Mouse (Mus musculus): ENCODE measurements at regions not wholly inside any gene's neighbourhood (a gene's known extent, or its start where the extent isn't known, plus 50 kb on each side); places are given as distances from the start of the nearest gene placed in this dataset.

GRCm38 (mm10) chr12:106212397-106212796 lies 202.4 kb downstream of the Vrk1 start:
- H3K4me1 ChIP-seq (ENCODE audit: control insufficient read depth in 2 of 2, insufficient read depth in 2 of 2, low read length in 2 of 2, poor library complexity in 1 of 2), result peaks cover 4% of the 10 kb centered on the region in 2 experiments; a peak in 3 of 4 replicates
- H3K9ac ChIP-seq (ENCODE audit: insufficient read depth, low read depth, low read length, poor library complexity, severe bottlenecking), result no peak overlapping the region; the same call in 1 of the 2 replicates
- peak; percentile 33 for DNase-seq (ENCODE audit: low read depth, low spot score)
- TF ChIP-seq ZC3H11A (IDR thresholded peaks at IDR 0.05; ENCODE audit: borderline replicate concordance, low read depth, low read length) (no peak), ZNF384 (IDR thresholded peaks at IDR 0.05; ENCODE audit: low read depth, low read length) (no peak), HCFC1 (IDR thresholded peaks at IDR 0.05; ENCODE audit: borderline replicate concordance, insufficient read depth, low read length) (no peak), MAFK (IDR thresholded peaks at IDR 0.05; ENCODE audit: insufficient read depth, low read depth, low read length) (no peak), CHD2 (IDR thresholded peaks at IDR 0.05; ENCODE audit: low read depth, low read length) (no peak)
- H3K9me3 ChIP-seq (ENCODE audit: control insufficient read depth, insufficient read depth, low read depth, low read length), result no peaks in the 10 kb centered on the region
- H3K27ac ChIP-seq (ENCODE audit: insufficient read depth, low read depth, low read length, poor library complexity, severe bottlenecking), result no peak overlapping the region
- in situ Hi-C loops (cut with MboI; ENCODE audit: low sequenced_read_pairs in 2 of 2, unreplicated experiment in 2 of 2), result no loop called here
- no peaks in the 10 kb centered on the region for H3K36me3 ChIP-seq (ENCODE audit: control insufficient read depth, insufficient read depth, low read length, poor library complexity, severe bottlenecking)
- H3K4me3 ChIP-seq (ENCODE audit: insufficient read depth in 1 of 2, low read depth in 1 of 2, low read length in 2 of 2, poor library complexity in 1 of 2, severe bottlenecking in 1 of 2), result no peak overlapping the region

- no peaks in the 10 kb centered on the region for H3K36me3 ChIP-seq (ENCODE audit: control insufficient read depth, insufficient read depth, low read length, poor library complexity, severe bottlenecking)
- no peaks in the 10 kb centered on the region for H3K9me3 ChIP-seq (ENCODE audit: control insufficient read depth, insufficient read depth, low read depth, low read length)
- in situ Hi-C loops (cut with MboI; ENCODE audit: low sequenced_read_pairs in 2 of 2, unreplicated experiment in 2 of 2), result no loop called here
- H3K4me3 ChIP-seq (ENCODE audit: insufficient read depth in 1 of 2, low read depth in 1 of 2, low read length in 2 of 2, poor library complexity in 1 of 2, severe bottlenecking in 1 of 2), result no peak overlapping the region
- H3K4me1 ChIP-seq (ENCODE audit: control insufficient read depth in 2 of 2, insufficient read depth in 2 of 2, low read length in 2 of 2, poor library complexity in 1 of 2), result no peaks in the 10 kb centered on the region
- DNase-seq (ENCODE audit: low read depth, low spot score), result no peak
- no peak overlapping the region for H3K27ac ChIP-seq (ENCODE audit: insufficient read depth, low read depth, low read length, poor library complexity, severe bottlenecking)
- TF ChIP-seq CHD2 (IDR thresholded peaks at IDR 0.05; ENCODE audit: low read depth, low read length), result no peak
- TF ChIP-seq ZNF384 (IDR thresholded peaks at IDR 0.05; ENCODE audit: low read depth, low read length), result no peak
- no peak for TF ChIP-seq HCFC1 (IDR thresholded peaks at IDR 0.05; ENCODE audit: borderline replicate concordance, insufficient read depth, low read length)
- TF ChIP-seq MAFK (IDR thresholded peaks at IDR 0.05; ENCODE audit: insufficient read depth, low read depth, low read length), result no peak
- no peak for TF ChIP-seq ZC3H11A (IDR thresholded peaks at IDR 0.05; ENCODE audit: borderline replicate concordance, low read depth, low read length)
- no peak overlapping the region for H3K9ac ChIP-seq (ENCODE audit: insufficient read depth, low read depth, low read length, poor library complexity, severe bottlenecking)
Measured at GRCm38 (mm10) chr12:106220071-106220470, 210.0 kb downstream of the Vrk1 start.

- Histone ChIP-seq H3K27ac (ENCODE audit: insufficient read depth, low read depth, low read length, poor library complexity, severe bottlenecking) (no peak overlapping the region; the same call in 1 of the 2 replicates), H3K4me1 (ENCODE audit: control insufficient read depth in 2 of 2, insufficient read depth in 2 of 2, low read length in 2 of 2, poor library complexity in 1 of 2) (0 out of 4 replicates have a peak, but pooled peaks cover 3 to 5% of the 10 kb centered on the region in 2 experiments), H3K36me3 (ENCODE audit: control insufficient read depth, insufficient read depth, low read length, poor library complexity, severe bottlenecking) (no peaks in the 10 kb centered on the region), H3K9me3 (ENCODE audit: control insufficient read depth, insufficient read depth, low read depth, low read length) (no peaks in the 10 kb centered on the region), H3K9ac (ENCODE audit: insufficient read depth, low read depth, low read length, poor library complexity, severe bottlenecking) (no peak overlapping the region; the same call in 1 of the 2 replicates), H3K4me3 (ENCODE audit: insufficient read depth in 1 of 2, low read depth in 1 of 2, low read length in 2 of 2, poor library complexity in 1 of 2, severe bottlenecking in 1 of 2) (no peak overlapping the region)
- no peak for DNase-seq (ENCODE audit: low read depth, low spot score)
- TF ChIP-seq HCFC1 (IDR thresholded peaks at IDR 0.05; ENCODE audit: borderline replicate concordance, insufficient read depth, low read length) (no peak), MAFK (IDR thresholded peaks at IDR 0.05; ENCODE audit: insufficient read depth, low read depth, low read length) (no peak), CHD2 (IDR thresholded peaks at IDR 0.05; ENCODE audit: low read depth, low read length) (no peak), ZNF384 (IDR thresholded peaks at IDR 0.05; ENCODE audit: low read depth, low read length) (no peak), ZC3H11A (IDR thresholded peaks at IDR 0.05; ENCODE audit: borderline replicate concordance, low read depth, low read length) (no peak)
- in situ Hi-C loops (cut with MboI; ENCODE audit: low sequenced_read_pairs in 2 of 2, unreplicated experiment in 2 of 2), result no loop called here
Measured at GRCm38 (mm10) chr12:106226276-106226675, 216.2 kb downstream of the Vrk1 start.

- TF ChIP-seq ZC3H11A (IDR thresholded peaks at IDR 0.05; ENCODE audit: borderline replicate concordance, low read depth, low read length), result no peak
- TF ChIP-seq ZNF384 (IDR thresholded peaks at IDR 0.05; ENCODE audit: low read depth, low read length), result no peak
- TF ChIP-seq HCFC1 (IDR thresholded peaks at IDR 0.05; ENCODE audit: borderline replicate concordance, insufficient read depth, low read length), result no peak
- TF ChIP-seq CHD2 (IDR thresholded peaks at IDR 0.05; ENCODE audit: low read depth, low read length), result no peak
- no peak for TF ChIP-seq MAFK (IDR thresholded peaks at IDR 0.05; ENCODE audit: insufficient read depth, low read depth, low read length)
- Histone ChIP-seq H3K27ac (ENCODE audit: insufficient read depth, low read depth, low read length, poor library complexity, severe bottlenecking) (peak overlapping the region; percentile 2; the same call in 1 of the 2 replicates), H3K4me3 (ENCODE audit: insufficient read depth in 1 of 2, low read depth in 1 of 2, low read length in 2 of 2, poor library complexity in 1 of 2, severe bottlenecking in 1 of 2) (0 out of 4 replicates have a peak overlapping the region, but pooled peaks of 1 of the 2 experiments have one; percentile 6), H3K9ac (ENCODE audit: insufficient read depth, low read depth, low read length, poor library complexity, severe bottlenecking) (peak overlapping the region; percentile 44; the same call in 1 of the 2 replicates), H3K36me3 (ENCODE audit: control insufficient read depth, insufficient read depth, low read length, poor library complexity, severe bottlenecking) (no peaks in the 10 kb centered on the region), H3K4me1 (ENCODE audit: control insufficient read depth in 2 of 2, insufficient read depth in 2 of 2, low read length in 2 of 2, poor library complexity in 1 of 2) (peaks cover 3 to 10% of the 10 kb centered on the region in 2 experiments; a peak in 1 of 4 replicates), H3K9me3 (ENCODE audit: control insufficient read depth, insufficient read depth, low read depth, low read length) (no peaks in the 10 kb centered on the region)
- no peak for DNase-seq (ENCODE audit: low read depth, low spot score)
- in situ Hi-C loops (cut with MboI; ENCODE audit: low sequenced_read_pairs in 2 of 2, unreplicated experiment in 2 of 2), result no loop called here
Measured at GRCm38 (mm10) chr12:106226776-106227562, 216.9 kb downstream of the Vrk1 start.

Data from ES-E14 (cell line).